Mouse (Mus musculus): ENCODE results near the gene Dst. TPM values are rescaled to one million over a fixed set of nuclear protein-coding genes. Genes with fewer than 3 reads are reported as not detected.

The Dst gene
- polyA plus RNA-seq, 1 experiment = 55.8 TPM

- Histone ChIP-seq H3K4me3 (ENCODE audit: insufficient read depth, low read depth, low read length) (no peak overlapping the region), H3K4me1 (ENCODE audit: control insufficient read depth, insufficient read depth, low read length) (no peaks in the 10 kb centered on the region), H3K27ac (ENCODE audit: insufficient read depth, low read depth, low read length) (no peak overlapping the region), H3K27me3 (replicated peaks; ENCODE audit: control insufficient read depth, insufficient read depth, low read length) (no peaks in the 10 kb centered on the region), H3K36me3 (ENCODE audit: control insufficient read depth, insufficient read depth, low read length) (no peaks in the 10 kb centered on the region)
- 76% methylated on average over 11 of the region's 11 CpGs for WGBS
- TF ChIP-seq POLR2A (IDR thresholded peaks at IDR 0.05; ENCODE audit: low read depth, low read length) (no peak), CTCF (conservative IDR thresholded peaks at IDR 0.05; ENCODE audit: insufficient read depth, insufficient read length, low read depth, low read length) (no peak)
- no peak for DNase-seq
Observed at GRCm38 (mm10) chr1:33940364-33940928, 32.4 kb downstream of the Dst start.

- Histone ChIP-seq H3K27me3 (replicated peaks; ENCODE audit: control insufficient read depth, insufficient read depth, low read length) (no peaks in the 10 kb centered on the region), H3K4me1 (ENCODE audit: control insufficient read depth, insufficient read depth, low read length) (no peaks in the 10 kb centered on the region), H3K36me3 (ENCODE audit: control insufficient read depth, insufficient read depth, low read length) (no peaks in the 10 kb centered on the region), H3K4me3 (ENCODE audit: insufficient read depth, low read depth, low read length) (no peak overlapping the region), H3K27ac (ENCODE audit: insufficient read depth, low read depth, low read length) (no peak overlapping the region)
- WGBS = 89% methylated on average over 8 of the region's 8 CpGs
- no peak for DNase-seq
- TF ChIP-seq POLR2A (IDR thresholded peaks at IDR 0.05; ENCODE audit: low read depth, low read length) = no peak
- no peak for TF ChIP-seq CTCF (conservative IDR thresholded peaks at IDR 0.05; ENCODE audit: insufficient read depth, insufficient read length, low read depth, low read length)
Observed at GRCm38 (mm10) chr1:33942638-33943037, 34.6 kb downstream of the Dst start.

GRCm38 (mm10) chr1:33943943-33944342 lies 35.9 kb downstream of the Dst start:
- TF ChIP-seq POLR2A (IDR thresholded peaks at IDR 0.05; ENCODE audit: low read depth, low read length) = no peak
- peak; percentile 21; the same call in 1 of the 2 replicates for TF ChIP-seq CTCF (conservative IDR thresholded peaks at IDR 0.05; ENCODE audit: insufficient read depth, insufficient read length, low read depth, low read length)
- Histone ChIP-seq H3K27ac (ENCODE audit: insufficient read depth, low read depth, low read length) (no peak overlapping the region), H3K4me1 (ENCODE audit: control insufficient read depth, insufficient read depth, low read length) (no peaks in the 10 kb centered on the region), H3K36me3 (ENCODE audit: control insufficient read depth, insufficient read depth, low read length) (no peaks in the 10 kb centered on the region), H3K4me3 (ENCODE audit: insufficient read depth, low read depth, low read length) (no peak overlapping the region), H3K27me3 (replicated peaks; ENCODE audit: control insufficient read depth, insufficient read depth, low read length) (no peaks in the 10 kb centered on the region)
- 79% methylated on average over 2 of the region's 2 CpGs for WGBS
- DNase-seq = no peak

- DNase-seq = peak; percentile 27
- 68% methylated on average over 17 of the region's 17 CpGs for WGBS
- H3K27ac ChIP-seq (ENCODE audit: insufficient read depth, low read depth, low read length) = no peak overlapping the region
- no peaks in the 10 kb centered on the region for H3K36me3 ChIP-seq (ENCODE audit: control insufficient read depth, insufficient read depth, low read length)
- no peaks in the 10 kb centered on the region for H3K4me1 ChIP-seq (ENCODE audit: control insufficient read depth, insufficient read depth, low read length)
- TF ChIP-seq CTCF (conservative IDR thresholded peaks at IDR 0.05; ENCODE audit: insufficient read depth, insufficient read length, low read depth, low read length) (no peak), POLR2A (IDR thresholded peaks at IDR 0.05; ENCODE audit: low read depth, low read length) (no peak)
- no peak overlapping the region for H3K4me3 ChIP-seq (ENCODE audit: insufficient read depth, low read depth, low read length)
- no peaks in the 10 kb centered on the region for H3K27me3 ChIP-seq (replicated peaks; ENCODE audit: control insufficient read depth, insufficient read depth, low read length)
Observed at GRCm38 (mm10) chr1:33944977-33945750, 37.1 kb downstream of the Dst start.

DNA sequence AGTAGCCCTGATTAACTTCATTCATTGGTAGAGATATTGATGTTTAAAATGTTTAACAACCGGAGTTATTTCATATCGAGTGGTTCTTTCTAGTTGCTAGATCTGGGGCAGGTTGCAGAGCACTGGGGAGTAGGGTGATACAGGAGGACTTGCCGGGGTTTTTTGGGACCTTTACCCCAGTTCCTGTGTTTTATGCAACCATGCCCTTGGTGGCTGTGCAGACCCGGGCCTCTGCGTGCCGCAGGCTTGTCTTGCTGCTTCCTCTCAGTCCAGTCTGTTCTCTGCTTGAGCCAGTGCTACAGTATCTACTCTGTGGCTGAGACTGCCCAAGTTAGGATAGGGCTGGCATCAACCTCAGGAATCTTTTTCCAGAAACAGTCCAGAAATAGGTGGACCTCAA lies 37.7 kb downstream of the Dst start:
- no peaks in the 10 kb centered on the region for H3K27me3 ChIP-seq (replicated peaks; ENCODE audit: control insufficient read depth, insufficient read depth, low read length)
- WGBS = 93% methylated on average over 6 of the region's 6 CpGs
- H3K4me3 ChIP-seq (ENCODE audit: insufficient read depth, low read depth, low read length) = no peak overlapping the region
- H3K36me3 ChIP-seq (ENCODE audit: control insufficient read depth, insufficient read depth, low read length) = no peaks in the 10 kb centered on the region
- H3K4me1 ChIP-seq (ENCODE audit: control insufficient read depth, insufficient read depth, low read length) = no peaks in the 10 kb centered on the region
- no peak for DNase-seq
- no peak for TF ChIP-seq CTCF (conservative IDR thresholded peaks at IDR 0.05; ENCODE audit: insufficient read depth, insufficient read length, low read depth, low read length)
- TF ChIP-seq POLR2A (IDR thresholded peaks at IDR 0.05; ENCODE audit: low read depth, low read length) = no peak
- no peak overlapping the region for H3K27ac ChIP-seq (ENCODE audit: insufficient read depth, low read depth, low read length)

DNA sequence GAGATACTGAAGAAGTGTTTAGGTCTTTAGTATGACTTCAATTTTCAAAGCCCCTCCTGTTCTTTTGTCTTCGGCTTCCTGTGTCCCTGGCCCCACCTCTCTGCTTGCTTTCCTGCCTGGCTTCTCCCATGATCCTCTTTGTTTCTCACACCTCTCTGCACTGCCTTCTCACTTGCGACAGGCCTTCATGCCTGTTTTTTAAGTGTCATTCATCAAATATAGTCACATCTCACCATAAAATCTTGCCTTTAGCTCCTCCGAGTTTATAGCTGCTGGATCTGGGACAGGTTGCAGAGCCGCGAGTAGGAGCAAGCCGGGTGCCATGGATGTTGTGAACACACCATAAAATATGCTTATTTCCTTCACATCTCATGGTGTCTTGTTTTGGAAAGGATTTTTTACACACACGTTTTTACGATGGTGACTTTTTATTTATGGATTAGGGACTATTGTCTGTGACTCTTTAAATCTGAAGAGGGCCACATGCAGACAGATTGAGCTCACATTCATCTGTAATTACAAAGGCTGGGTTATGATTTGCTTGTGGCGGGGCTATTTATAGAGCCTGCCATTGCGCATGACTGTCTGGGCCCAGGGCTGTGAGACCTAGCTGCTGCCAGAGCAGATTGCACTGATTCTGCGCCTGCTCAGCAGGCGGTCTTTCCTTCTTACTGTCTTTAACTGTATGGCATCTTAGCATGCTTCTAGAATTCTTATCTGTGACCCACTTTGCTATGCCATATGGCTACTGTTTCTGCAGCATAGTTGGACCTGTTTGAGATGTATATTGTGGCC lies 38.8 kb downstream of the Dst start:
- Histone ChIP-seq H3K27me3 (replicated peaks; ENCODE audit: control insufficient read depth, insufficient read depth, low read length) (no peaks in the 10 kb centered on the region), H3K36me3 (ENCODE audit: control insufficient read depth, insufficient read depth, low read length) (no peaks in the 10 kb centered on the region), H3K4me1 (ENCODE audit: control insufficient read depth, insufficient read depth, low read length) (no peaks in the 10 kb centered on the region), H3K4me3 (ENCODE audit: insufficient read depth, low read depth, low read length) (no peak overlapping the region), H3K27ac (ENCODE audit: insufficient read depth, low read depth, low read length) (no peak overlapping the region)
- TF ChIP-seq POLR2A (IDR thresholded peaks at IDR 0.05; ENCODE audit: low read depth, low read length) = no peak
- no peak for TF ChIP-seq CTCF (conservative IDR thresholded peaks at IDR 0.05; ENCODE audit: insufficient read depth, insufficient read length, low read depth, low read length)
- WGBS = 72% methylated on average over 12 of the region's 12 CpGs
- DNase-seq = no peak

DNA sequence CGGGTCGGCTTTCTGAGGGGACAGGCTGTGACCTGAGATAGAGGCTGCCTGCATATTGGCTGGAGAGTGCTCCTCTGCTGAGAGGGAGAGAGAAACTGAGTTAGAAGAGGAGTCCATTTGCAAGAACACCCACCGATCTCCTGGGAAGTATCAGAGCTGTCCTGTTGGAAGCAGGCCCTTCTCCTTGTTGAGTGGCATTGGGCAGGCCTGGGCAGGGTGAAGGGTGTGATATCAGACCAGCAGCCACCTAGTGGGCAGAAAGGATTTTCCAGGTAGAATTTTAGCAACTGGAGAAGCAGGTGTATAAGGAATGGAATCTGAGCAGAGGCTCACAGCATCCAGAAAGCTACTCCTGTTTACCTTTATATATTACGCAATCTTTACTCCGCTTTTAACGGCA lies 39.8 kb downstream of the Dst start:
- TF ChIP-seq CTCF (conservative IDR thresholded peaks at IDR 0.05; ENCODE audit: insufficient read depth, insufficient read length, low read depth, low read length) (no peak), POLR2A (IDR thresholded peaks at IDR 0.05; ENCODE audit: low read depth, low read length) (no peak)
- WGBS = 91% methylated on average over 6 of the region's 6 CpGs
- no peak overlapping the region for H3K27ac ChIP-seq (ENCODE audit: insufficient read depth, low read depth, low read length)
- no peaks in the 10 kb centered on the region for H3K4me1 ChIP-seq (ENCODE audit: control insufficient read depth, insufficient read depth, low read length)
- no peak overlapping the region for H3K4me3 ChIP-seq (ENCODE audit: insufficient read depth, low read depth, low read length)
- H3K36me3 ChIP-seq (ENCODE audit: control insufficient read depth, insufficient read depth, low read length) = no peaks in the 10 kb centered on the region
- no peaks in the 10 kb centered on the region for H3K27me3 ChIP-seq (replicated peaks; ENCODE audit: control insufficient read depth, insufficient read depth, low read length)
- DNase-seq = no peak

Measured in kidney, adult 2 months (tissue).